Mouse (Mus musculus) C2C12 (cell line): ENCODE results near the gene Spc25.

Experiments used
- CTCF ChIP-seq: IDR thresholded peaks from one replicate; pipeline ENCODE4 v1.5.1; 2011; ENCODE audit not compliant: control insufficient read depth, insufficient read depth, insufficient read length
- MAX ChIP-seq: IDR thresholded peaks from one replicate; pipeline ENCODE4 v1.6.1; 2011; ENCODE audit warnings: mild to moderate bottlenecking, control low read depth
- MYOG ChIP-seq: IDR thresholded peaks from one replicate; pipeline ENCODE4 v1.6.1; 2011; ENCODE audit not compliant: control insufficient read depth, insufficient read length; ENCODE audit errors: extremely low read depth

DNA sequence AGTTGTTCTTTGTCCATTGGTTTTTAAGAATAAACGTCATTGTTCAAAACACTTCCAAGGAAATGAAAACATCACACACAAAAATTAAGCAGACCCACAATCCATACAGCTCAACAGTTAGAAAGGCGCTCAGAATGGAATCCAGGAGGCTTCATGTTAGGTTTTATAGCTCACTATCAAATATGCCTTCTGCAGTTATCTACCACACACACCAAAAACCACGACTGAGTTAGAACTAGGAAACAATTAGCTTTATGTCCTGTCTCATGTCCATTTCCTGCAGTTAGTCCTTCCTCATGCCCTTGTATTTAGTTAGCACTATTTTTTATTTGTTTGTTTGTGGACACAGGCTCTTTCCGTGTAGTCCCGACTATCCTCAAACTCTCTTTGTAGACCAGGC, 14.9 kb downstream of the Spc25 start:
- TF ChIP-seq MYOG (no peak), CTCF (no peak), MAX (no peak)
